Mouse (Mus musculus): Measurements from ENCODE around the gene Tekt3. TPM values are rescaled to one million over a fixed set of nuclear protein-coding genes. Genes with fewer than 3 reads are reported as not detected.

The Tekt3 gene
- polyA plus RNA-seq, 1 experiment = not detected

DNA sequence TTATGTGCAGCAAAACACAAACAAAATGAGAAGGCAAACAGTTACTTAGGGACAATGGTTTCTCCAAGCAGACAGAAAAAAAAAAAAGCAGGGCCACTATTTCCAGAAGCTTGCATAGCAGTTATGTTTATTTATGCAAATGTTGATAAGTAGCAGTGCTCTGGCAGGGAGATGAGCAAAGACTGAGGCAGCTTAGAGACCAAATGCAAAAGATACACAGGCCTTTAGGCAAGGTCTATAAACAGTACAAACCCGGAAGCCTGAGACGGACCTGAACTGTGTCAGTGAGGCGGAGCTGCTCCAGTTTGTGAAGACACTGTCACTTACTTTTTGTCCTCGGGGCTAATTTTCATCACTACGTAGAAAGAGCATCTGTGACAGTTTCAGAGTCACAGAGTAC is 32.1 kb downstream of the Tekt3 start:
- TF ChIP-seq POLR2A (IDR thresholded peaks at IDR 0.05; ENCODE audit: low read depth, low read length) (no peak), CTCF (IDR thresholded peaks at IDR 0.05; ENCODE audit: borderline replicate concordance, insufficient read depth, low read length) (no peak)
- no peak overlapping the region for H3K4me3 ChIP-seq (ENCODE audit: insufficient read depth, low read length)
- H3K4me1 ChIP-seq (ENCODE audit: control insufficient read depth, insufficient read depth, low read length) = no peaks in the 10 kb centered on the region
- no peak overlapping the region for H3K27ac ChIP-seq (ENCODE audit: insufficient read depth, low read length)

DNA sequence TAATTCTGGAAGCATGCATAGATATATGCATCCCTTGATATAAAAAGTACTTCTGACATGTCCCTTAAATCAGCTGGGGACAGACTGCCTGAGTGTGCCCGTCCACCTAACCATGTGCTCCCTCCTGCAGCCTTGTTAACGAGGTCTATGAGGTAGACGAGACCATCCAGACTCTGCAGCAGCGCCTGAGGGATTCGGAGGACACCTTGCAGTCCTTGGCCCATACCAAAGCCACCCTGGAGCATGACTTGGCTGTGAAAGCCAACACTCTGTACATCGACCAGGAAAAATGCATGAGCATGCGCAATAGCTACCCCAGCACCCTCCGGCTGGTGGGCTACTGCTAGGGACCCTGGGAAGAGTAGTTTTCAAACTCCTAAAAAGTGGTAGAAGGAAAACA is 33.0 kb downstream of the Tekt3 start:
- H3K4me1 ChIP-seq (ENCODE audit: control insufficient read depth, insufficient read depth, low read length) = peaks cover 3% of the 10 kb centered on the region; the same call in 1 of the 2 replicates
- no peak overlapping the region for H3K4me3 ChIP-seq (ENCODE audit: insufficient read depth, low read length)
- TF ChIP-seq POLR2A (IDR thresholded peaks at IDR 0.05; ENCODE audit: low read depth, low read length) = no peak
- TF ChIP-seq CTCF (IDR thresholded peaks at IDR 0.05; ENCODE audit: borderline replicate concordance, insufficient read depth, low read length) = no peak

DNA sequence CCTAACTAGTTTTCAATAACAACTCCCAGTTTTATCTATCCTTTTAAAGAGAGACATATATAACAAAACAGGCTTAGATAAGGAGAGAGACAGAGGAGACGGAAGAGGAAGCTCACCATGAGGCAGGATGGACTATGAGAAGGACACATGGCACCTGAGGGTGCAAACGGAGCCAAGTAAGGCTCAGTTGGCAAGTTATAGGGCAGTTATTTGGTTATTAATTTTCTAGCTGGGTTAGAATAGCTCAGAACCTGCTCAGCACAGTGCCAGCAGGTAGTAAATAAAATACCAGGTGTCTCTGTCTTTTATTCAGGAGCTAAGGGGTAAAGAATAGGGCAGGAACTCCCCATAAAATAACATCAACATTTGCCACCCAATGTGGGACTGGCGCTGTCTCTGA is 36.6 kb downstream of the Tekt3 start:
- TF ChIP-seq POLR2A (IDR thresholded peaks at IDR 0.05; ENCODE audit: low read depth, low read length) (no peak), CTCF (IDR thresholded peaks at IDR 0.05; ENCODE audit: borderline replicate concordance, insufficient read depth, low read length) (no peak)
- Histone ChIP-seq H3K27ac (ENCODE audit: insufficient read depth, low read length) (no peak overlapping the region), H3K4me3 (ENCODE audit: insufficient read depth, low read length) (no peak overlapping the region), H3K4me1 (ENCODE audit: control insufficient read depth, insufficient read depth, low read length) (peaks cover 3% of the 10 kb centered on the region; the same call in 1 of the 2 replicates)

More for the DNA sequence above, 33.0 kb downstream of the Tekt3 start:
- no peak overlapping the region for H3K27ac ChIP-seq (ENCODE audit: insufficient read depth, low read length)

DNA sequence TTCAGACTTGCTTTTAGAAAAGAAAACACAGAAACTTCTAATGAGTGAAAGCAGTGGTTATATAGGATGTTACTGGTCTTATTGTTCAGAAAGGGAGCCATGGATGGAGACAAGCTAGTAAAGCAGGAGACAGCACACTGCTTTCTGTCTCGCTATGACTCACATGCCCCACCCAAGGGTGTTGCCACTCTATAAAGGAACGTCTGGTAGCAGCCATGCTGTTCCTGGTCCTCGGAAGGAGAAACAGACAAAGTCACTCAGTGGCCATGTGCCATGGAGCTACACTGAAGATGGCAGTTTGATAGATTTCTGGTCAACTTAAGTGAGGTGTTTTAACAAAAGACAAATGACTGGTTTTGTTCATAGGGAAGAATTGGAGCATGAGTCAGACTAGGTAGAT is 37.9 kb downstream of the Tekt3 start:
- Histone ChIP-seq H3K4me1 (ENCODE audit: control insufficient read depth, insufficient read depth, low read length) (peaks cover 3% of the 10 kb centered on the region; the same call in 1 of the 2 replicates), H3K27ac (ENCODE audit: insufficient read depth, low read length) (no peak overlapping the region), H3K4me3 (ENCODE audit: insufficient read depth, low read length) (no peak overlapping the region)
- no peak for TF ChIP-seq POLR2A (IDR thresholded peaks at IDR 0.05; ENCODE audit: low read depth, low read length)
- TF ChIP-seq CTCF (IDR thresholded peaks at IDR 0.05; ENCODE audit: borderline replicate concordance, insufficient read depth, low read length) = no peak

DNA sequence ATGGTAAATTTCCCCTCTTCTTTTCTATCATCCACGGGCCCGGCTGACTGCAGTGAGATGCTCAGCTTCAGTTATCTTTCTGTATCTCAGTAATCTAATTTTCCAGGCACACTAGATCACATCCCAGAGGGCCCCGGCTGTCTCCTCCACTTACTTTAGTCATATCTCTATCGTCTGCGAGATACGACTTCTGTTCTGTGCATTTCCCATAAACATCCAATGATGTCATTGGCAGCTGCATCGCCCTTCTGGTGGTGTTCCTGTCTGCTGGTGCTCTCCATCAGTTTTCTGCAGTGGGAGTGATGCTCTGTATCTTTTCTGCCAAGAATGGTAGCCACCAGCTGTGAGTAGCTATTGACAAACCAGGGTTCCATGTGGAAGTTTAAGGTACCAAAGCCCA is 41.8 kb downstream of the Tekt3 start:
- TF ChIP-seq CTCF (IDR thresholded peaks at IDR 0.05; ENCODE audit: borderline replicate concordance, insufficient read depth, low read length) (no peak), POLR2A (IDR thresholded peaks at IDR 0.05; ENCODE audit: low read depth, low read length) (no peak)
- Histone ChIP-seq H3K4me1 (ENCODE audit: control insufficient read depth, insufficient read depth, low read length) (peaks cover 3% of the 10 kb centered on the region; the same call in 1 of the 2 replicates), H3K4me3 (ENCODE audit: insufficient read depth, low read length) (no peak overlapping the region), H3K27ac (ENCODE audit: insufficient read depth, low read length) (no peak overlapping the region)

- TF ChIP-seq POLR2A (IDR thresholded peaks at IDR 0.05; ENCODE audit: low read depth, low read length) (no peak), CTCF (IDR thresholded peaks at IDR 0.05; ENCODE audit: borderline replicate concordance, insufficient read depth, low read length) (no peak)
- H3K4me3 ChIP-seq (ENCODE audit: insufficient read depth, low read length) = no peak overlapping the region
- H3K27ac ChIP-seq (ENCODE audit: insufficient read depth, low read length) = no peak overlapping the region
- peaks cover 3% of the 10 kb centered on the region; the same call in 1 of the 2 replicates for H3K4me1 ChIP-seq (ENCODE audit: control insufficient read depth, insufficient read depth, low read length)
These were observed 42.6 kb downstream of the Tekt3 start for GRCm38 (mm10) chr11:63104026-63104425.

- no peak for TF ChIP-seq POLR2A (IDR thresholded peaks at IDR 0.05; ENCODE audit: low read depth, low read length)
- TF ChIP-seq CTCF (IDR thresholded peaks at IDR 0.05; ENCODE audit: borderline replicate concordance, insufficient read depth, low read length) = no peak
- no peak overlapping the region for H3K4me3 ChIP-seq (ENCODE audit: insufficient read depth, low read length)
- H3K27ac ChIP-seq (ENCODE audit: insufficient read depth, low read length) = no peak overlapping the region
- peaks cover 4% of the 10 kb centered on the region for H3K4me1 ChIP-seq (ENCODE audit: control insufficient read depth, insufficient read depth, low read length)
These were observed 47.8 kb downstream of the Tekt3 start for GRCm38 (mm10) chr11:63109230-63109775.

- Histone ChIP-seq H3K27ac (ENCODE audit: insufficient read depth, low read length) (no peak overlapping the region), H3K4me1 (ENCODE audit: control insufficient read depth, insufficient read depth, low read length) (peaks cover 5% of the 10 kb centered on the region), H3K4me3 (ENCODE audit: insufficient read depth, low read length) (no peak overlapping the region)
- TF ChIP-seq CTCF (IDR thresholded peaks at IDR 0.05; ENCODE audit: borderline replicate concordance, insufficient read depth, low read length) = no peak
- TF ChIP-seq POLR2A (IDR thresholded peaks at IDR 0.05; ENCODE audit: low read depth, low read length) = no peak
These were observed 48.9 kb downstream of the Tekt3 start for GRCm38 (mm10) chr11:63110329-63110728.

DNA sequence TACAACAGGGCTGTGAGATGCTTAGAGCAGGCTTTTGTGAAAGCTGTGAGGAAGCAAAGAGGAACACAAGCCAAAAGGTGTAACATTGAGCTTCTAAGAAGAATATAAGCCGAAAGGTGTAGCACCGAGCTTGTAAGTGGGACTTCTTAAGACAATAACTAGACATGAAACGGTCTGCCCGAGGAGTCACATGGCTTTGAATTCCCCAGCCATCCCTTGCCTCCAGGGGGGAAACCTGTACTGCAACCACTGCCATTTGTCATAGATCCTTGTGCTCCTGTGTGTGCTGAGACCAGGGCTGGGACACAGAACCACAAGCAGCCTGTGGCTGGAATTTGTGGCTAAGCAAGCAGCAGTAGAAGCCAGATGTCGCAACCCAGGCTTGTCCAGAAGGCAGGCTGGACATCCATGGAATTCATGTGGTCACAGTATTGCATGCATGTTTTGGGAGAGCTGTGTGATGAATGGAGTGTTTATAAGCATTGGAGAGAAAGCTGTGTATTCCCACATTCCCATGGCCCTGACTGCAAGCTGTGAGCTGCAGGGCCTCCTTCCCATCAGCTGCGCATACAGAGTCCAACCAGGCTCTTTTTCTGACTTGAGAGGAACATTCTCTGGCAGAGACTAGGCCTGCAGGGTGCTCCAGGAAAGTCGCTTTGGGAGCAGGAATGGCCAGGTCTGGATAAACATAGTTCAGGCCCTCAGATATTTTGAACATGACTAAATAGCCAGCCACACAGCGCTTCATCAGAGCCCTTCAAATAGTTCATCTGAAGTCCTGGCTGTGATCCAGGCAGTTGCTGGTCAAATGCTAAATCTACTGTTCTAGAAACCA is 53.6 kb downstream of the Tekt3 start:
- H3K27ac ChIP-seq (ENCODE audit: insufficient read depth, low read length) = peak overlapping the region; percentile 88
- no peak for TF ChIP-seq POLR2A (IDR thresholded peaks at IDR 0.05; ENCODE audit: low read depth, low read length)
- TF ChIP-seq CTCF (IDR thresholded peaks at IDR 0.05; ENCODE audit: borderline replicate concordance, insufficient read depth, low read length) = no peak
- no peak overlapping the region for H3K4me3 ChIP-seq (ENCODE audit: insufficient read depth, low read length)

DNA sequence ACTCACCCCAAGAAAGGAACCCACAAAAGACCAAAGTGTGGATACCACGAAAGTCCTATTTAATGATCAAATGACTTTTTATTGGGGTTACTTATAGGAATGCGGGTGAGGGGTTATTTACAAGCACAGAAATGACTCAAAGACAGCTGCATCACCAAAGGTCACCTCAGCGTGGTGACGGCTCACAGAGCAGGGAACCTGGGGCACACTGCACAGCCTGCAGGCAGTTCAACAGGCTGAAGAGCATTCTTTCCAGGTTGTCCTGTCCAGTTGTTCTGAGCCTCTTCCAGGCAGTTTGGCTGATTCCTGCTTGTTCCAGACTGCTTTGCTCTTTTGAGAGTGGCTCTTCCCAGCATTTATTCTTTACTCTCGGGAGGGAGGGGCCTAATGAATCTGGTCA is 55.2 kb downstream of the Tekt3 start:
- H3K4me1 ChIP-seq (ENCODE audit: control insufficient read depth, insufficient read depth, low read length) = peaks cover 11% of the 10 kb centered on the region
- TF ChIP-seq CTCF (IDR thresholded peaks at IDR 0.05; ENCODE audit: borderline replicate concordance, insufficient read depth, low read length) = no peak
- TF ChIP-seq POLR2A (IDR thresholded peaks at IDR 0.05; ENCODE audit: low read depth, low read length) = no peak
- H3K4me3 ChIP-seq (ENCODE audit: insufficient read depth, low read length) = no peak overlapping the region
- H3K27ac ChIP-seq (ENCODE audit: insufficient read depth, low read length) = peak overlapping the region; percentile 88; the same call in 1 of the 2 replicates

More for the DNA sequence above, 53.6 kb downstream of the Tekt3 start:
- H3K4me1 ChIP-seq (ENCODE audit: control insufficient read depth, insufficient read depth, low read length) = peaks cover 11% of the 10 kb centered on the region

All from embryonic fibroblast, embryonic 13.5 days (primary cell).